Mouse (Mus musculus) midbrain, embryonic 11.5 days (tissue): ENCODE results near the gene Trappc1. TPM values are rescaled to one million over a fixed set of nuclear protein-coding genes. Genes with fewer than 3 reads are reported as not detected.
A peak's percentile ranks its signal among the peaks of the same experiment; 100 is the strongest.

Source experiments
- ATAC-seq: fragments of 200-750 bp; cut with Nextera tagmentation; 2 replicates; pipeline ENCODE4 v1.8.0; 2017; ENCODE audit warnings: moderate TSS enrichment, moderate library complexity; ENCODE audit not compliant: low FRiP score
- DNase-seq: peaks from one replicate; pipeline ENCODE4 v3.0.0; 2015; ENCODE audit warnings: low spot score; ENCODE audit errors: missing footprints
- H3K27ac ChIP-seq: fragments of 300-500 bp; sonication (generic); 2 replicates; pipeline ENCODE4 v1.5.1; 2014; ENCODE audit warnings: low read depth, low read length
- H3K27me3 ChIP-seq: fragments of 300-500 bp; sonication (generic); 2 replicates; pipeline ENCODE4 v1.6.1; 2014; ENCODE audit warnings: mild to moderate bottlenecking, low read length, moderate library complexity, mixed read lengths; ENCODE audit not compliant: control insufficient read depth, insufficient read depth
- H3K36me3 ChIP-seq: fragments of 300-500 bp; sonication (generic); 2 replicates; pipeline ENCODE4 v1.6.1; 2014; ENCODE audit warnings: mild to moderate bottlenecking, low read length, moderate library complexity, mixed read lengths; ENCODE audit not compliant: control insufficient read depth, insufficient read depth
- H3K4me1 ChIP-seq: fragments of 300-500 bp; sonication (generic); 2 replicates; pipeline ENCODE4 v1.6.1; 2014; ENCODE audit warnings: low read length; ENCODE audit not compliant: control insufficient read depth, insufficient read depth
- H3K4me2 ChIP-seq: fragments of 300-500 bp; sonication (generic); 2 replicates; pipeline ENCODE4 v1.6.1; 2014; ENCODE audit warnings: mild to moderate bottlenecking, moderate library complexity
- H3K4me3 ChIP-seq: fragments of 300-500 bp; sonication (generic); 2 replicates; pipeline ENCODE4 v1.5.1; 2014; ENCODE audit warnings: low read depth, low read length
- H3K9ac ChIP-seq: fragments of 300-500 bp; sonication (generic); 2 replicates; pipeline ENCODE4 v1.6.1; 2014; ENCODE audit warnings: low read length
- H3K9me3 ChIP-seq: fragments of 300-500 bp; sonication (generic); 2 replicates; pipeline ENCODE4 v1.6.1; 2016; ENCODE audit warnings: low read length; ENCODE audit not compliant: control insufficient read depth
- WGBS: fragments of 180-500 bp; shearing (Covaris S2); extraction: QIAGEN DNeasy Blood & Tissue Kit; methylation state at CpG from one replicate; pipeline ENCODE4 v1.1.7; 2014; 5-methylcytosine and 5-hydroxymethylcytosine counted together
- polyA plus RNA-seq: library from polyadenylated mRNA; unstranded; fragments of >200 nt; fragmentation: Nextera tagmentation; extraction: Ambion mirVana; gene quantifications from 2 replicates; pipeline ENCODE4 v1.2.1, GENCODE M21; 2014

Trappc1 gene
- polyA plus RNA-seq, 1 experiment from 2014 or later, result 205 TPM

DNA sequence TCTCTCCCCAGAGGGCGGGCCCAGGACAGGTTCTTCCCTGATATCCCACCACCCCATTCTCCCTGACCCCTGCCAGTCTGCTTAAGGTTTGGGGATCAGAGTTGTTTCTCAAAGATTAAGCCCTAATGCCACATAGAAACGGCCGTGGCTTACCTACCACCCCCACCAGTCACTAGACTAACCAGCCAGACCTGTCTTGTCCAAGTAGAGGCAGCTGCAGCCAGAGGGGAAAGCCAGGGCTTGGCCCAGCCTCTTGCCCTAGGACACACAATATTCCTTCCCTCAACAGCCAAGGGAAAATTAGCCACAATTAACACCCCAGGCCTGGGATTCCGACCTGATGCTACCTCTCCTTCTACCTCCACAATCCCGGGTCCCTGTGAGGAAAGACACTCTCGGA, 41.9 kb downstream of the Trappc1 start:
- 27% methylated on average over 6 of the region's 6 CpGs for WGBS
- Histone ChIP-seq H3K9me3 (no peaks in the 10 kb centered on the region), H3K36me3 (peaks cover 3% of the 10 kb centered on the region; the same call in 1 of the 2 replicates), H3K27me3 (no peaks in the 10 kb centered on the region), H3K4me2 (peak overlapping the region; percentile 94), H3K4me3 (peak overlapping the region; percentile 97), H3K9ac (peak overlapping the region; percentile 50), H3K27ac (peak overlapping the region; percentile 99; the same call in 1 of the 2 replicates), H3K4me1 (peaks cover 39% of the 10 kb centered on the region)
- ATAC-seq, result 0 out of 2 replicates have a peak, but pooled peaks have one; percentile 1
- DNase-seq, result peak; percentile 92

DNA sequence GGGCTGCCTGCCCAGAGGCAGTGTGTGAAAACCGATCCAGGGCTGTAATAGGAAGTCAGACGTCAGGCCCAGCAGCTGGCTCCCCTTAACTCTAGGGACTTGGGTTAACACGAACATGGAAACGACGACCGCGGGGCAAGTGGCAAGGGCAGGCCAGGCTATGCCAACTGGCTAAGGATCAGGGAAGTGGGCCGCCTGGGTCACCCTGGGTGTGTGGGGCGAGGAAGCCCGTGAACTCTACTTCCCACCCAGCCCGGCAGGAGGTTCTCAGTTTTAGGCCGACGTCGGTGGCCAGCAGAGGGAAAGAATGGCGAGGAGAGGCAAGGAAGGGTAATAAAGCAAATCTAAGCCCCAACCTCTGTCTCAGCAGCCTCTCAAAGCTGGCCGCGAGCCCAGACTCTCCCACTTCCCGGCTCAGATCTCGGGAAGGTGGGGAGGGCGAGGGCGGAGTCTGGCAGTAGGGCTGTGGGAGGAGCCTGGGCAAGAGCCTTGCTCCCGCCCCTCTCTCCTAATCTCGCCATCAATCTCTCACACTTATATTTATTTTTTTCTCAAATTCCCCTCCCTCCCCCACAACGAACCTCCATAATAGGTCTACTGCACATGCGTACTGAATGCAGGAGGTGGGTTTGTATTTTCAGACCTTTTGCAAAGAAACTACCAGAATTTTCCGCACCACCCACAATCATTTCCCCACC, 42.5 kb downstream of the Trappc1 start:
- Histone ChIP-seq H3K9ac (peak overlapping the region; percentile 99), H3K9me3 (no peaks in the 10 kb centered on the region), H3K4me1 (peaks cover 45% of the 10 kb centered on the region), H3K27ac (peak overlapping the region; percentile 99), H3K27me3 (no peaks in the 10 kb centered on the region), H3K4me3 (peak overlapping the region; percentile 97), H3K4me2 (peak overlapping the region; percentile 94), H3K36me3 (no peaks in the 10 kb centered on the region; the same call in 1 of the 2 replicates)
- DNase-seq, result peak; percentile 97
- 1% methylated on average over 26 of the region's 26 CpGs for WGBS
- ATAC-seq, result peak; percentile 83

DNA sequence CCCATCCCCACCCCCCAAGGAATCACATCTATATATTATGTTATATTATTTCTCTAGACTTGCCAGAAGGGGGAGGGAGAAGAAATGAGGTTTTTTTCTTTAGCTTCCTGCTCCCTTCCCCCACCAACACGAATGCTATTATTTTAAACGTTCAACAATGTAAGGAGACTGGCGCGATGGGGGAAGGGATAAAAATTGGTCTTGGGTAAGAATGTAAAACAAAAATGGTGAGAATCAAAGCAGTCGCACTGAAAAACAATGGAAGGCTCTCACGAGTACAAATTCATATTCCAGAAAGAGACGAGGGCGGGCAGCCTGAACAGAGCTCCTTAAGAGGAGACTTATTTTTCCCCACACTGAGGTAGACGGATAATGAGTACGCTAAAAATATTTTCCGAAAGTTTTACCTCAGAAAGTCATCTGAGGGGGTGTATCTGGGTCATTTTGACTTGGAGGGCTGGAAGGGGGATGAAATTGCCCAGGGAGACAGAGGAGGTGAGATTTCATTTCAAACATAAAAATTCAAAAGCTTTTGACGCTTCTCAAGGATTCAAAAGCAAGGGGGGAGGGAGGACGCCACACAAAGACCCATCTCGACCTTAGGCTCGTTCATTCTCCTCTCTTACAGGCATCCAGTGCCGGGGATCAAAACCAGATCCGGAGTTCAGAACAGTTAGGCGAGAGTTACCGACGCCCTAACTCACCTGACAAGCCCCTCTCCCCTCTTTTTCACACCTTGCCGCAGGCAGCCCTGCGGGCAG, 43.3 kb downstream of the Trappc1 start:
- WGBS, result under 1% methylated on average over 22 of the region's 22 CpGs
- Histone ChIP-seq H3K27ac (peak overlapping the region; percentile 99), H3K27me3 (no peaks in the 10 kb centered on the region), H3K9me3 (no peaks in the 10 kb centered on the region), H3K4me2 (peak overlapping the region; percentile 94), H3K4me3 (peak overlapping the region; percentile 97), H3K36me3 (no peaks in the 10 kb centered on the region; the same call in 1 of the 2 replicates), H3K4me1 (peaks cover 50% of the 10 kb centered on the region), H3K9ac (peak overlapping the region; percentile 99)
- DNase-seq (peak; percentile 96), ATAC-seq (no peak)

GRCm38 (mm10) chr11:69367616-69368355, 44.0 kb downstream of the Trappc1 start:
- peak; percentile 59 for ATAC-seq
- under 1% methylated on average over 22 of the region's 22 CpGs for WGBS

GRCm38 (mm10) chr11:69368356-69369214, 44.8 kb downstream of the Trappc1 start:
- DNase-seq (peak; percentile 95), ATAC-seq (peak; percentile 61)
- Histone ChIP-seq H3K4me1 (peaks cover 50% of the 10 kb centered on the region), H3K36me3 (no peaks in the 10 kb centered on the region; the same call in 1 of the 2 replicates), H3K9ac (peak overlapping the region; percentile 99), H3K27me3 (no peaks in the 10 kb centered on the region), H3K4me3 (peak overlapping the region; percentile 97), H3K27ac (peak overlapping the region; percentile 99), H3K9me3 (no peaks in the 10 kb centered on the region; the same call in 1 of the 2 replicates), H3K4me2 (peak overlapping the region; percentile 94)
- under 1% methylated on average over 48 of the region's 106 CpGs for WGBS

More at GRCm38 (mm10) chr11:69367616-69368355, 44.0 kb downstream of the Trappc1 start:
- Histone ChIP-seq H3K9ac (peak overlapping the region; percentile 99), H3K4me1 (peaks cover 50% of the 10 kb centered on the region), H3K4me2 (peak overlapping the region; percentile 94), H3K4me3 (peak overlapping the region; percentile 97), H3K27me3 (no peaks in the 10 kb centered on the region), H3K9me3 (no peaks in the 10 kb centered on the region; the same call in 1 of the 2 replicates), H3K27ac (peak overlapping the region; percentile 99), H3K36me3 (no peaks in the 10 kb centered on the region; the same call in 1 of the 2 replicates)
- DNase-seq, result peak; percentile 97

DNA sequence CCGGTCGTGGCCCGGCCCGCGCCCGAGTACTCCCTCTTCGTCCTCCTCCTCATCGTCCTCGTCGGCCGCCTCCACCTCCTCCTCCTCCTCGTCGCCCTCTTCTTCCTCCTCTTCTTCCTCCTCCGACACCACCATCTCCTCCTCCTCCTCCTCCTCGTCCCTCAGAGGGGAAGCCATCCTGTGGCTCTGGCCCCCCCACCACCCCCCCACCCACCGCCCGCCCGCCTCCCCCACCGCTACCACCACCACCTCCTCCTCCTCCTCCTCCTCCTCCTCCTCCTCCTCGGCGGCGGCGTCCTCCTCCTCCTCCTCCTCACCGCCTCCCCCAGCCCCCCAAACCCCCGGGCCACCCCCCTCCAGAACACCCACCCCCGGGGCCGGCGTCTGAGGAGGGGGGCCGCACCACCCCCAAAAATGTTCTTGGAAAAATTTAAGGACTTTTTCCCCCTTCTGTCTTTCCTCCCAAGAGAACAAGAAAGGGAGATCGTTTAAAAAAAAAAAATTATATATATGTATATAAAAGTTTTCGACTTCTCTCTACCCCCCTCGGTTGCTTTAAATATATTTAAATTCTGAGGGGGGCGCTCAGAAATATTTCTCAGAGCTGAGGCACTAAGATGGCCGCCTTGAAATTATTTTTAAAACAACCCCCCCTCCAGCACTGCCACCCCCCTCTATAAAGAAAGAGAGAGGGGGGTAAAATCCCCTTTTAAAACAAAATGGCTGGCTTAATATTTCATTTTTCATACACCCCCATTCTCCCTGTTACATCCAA, 45.6 kb downstream of the Trappc1 start, which contains the start of gene Chd3:
TSS of gene Chd3 (minus strand) at position 192 of the 775 bp plus-strand sequence.
- no peak for ATAC-seq
- H3K27me3 ChIP-seq, result no peaks in the 10 kb centered on the region
- 4% methylated on average over 15 of the region's 34 CpGs for WGBS
- no peaks in the 10 kb centered on the region; the same call in 1 of the 2 replicates for H3K36me3 ChIP-seq
- peak; percentile 95 for DNase-seq
- no peaks in the 10 kb centered on the region; the same call in 1 of the 2 replicates for H3K9me3 ChIP-seq
- peak within 1 kb of the TSS; percentile 99 for H3K27ac ChIP-seq
- H3K4me2 ChIP-seq, result peak within 1 kb of the TSS; percentile 94
- peak within 1 kb of the TSS; percentile 97 for H3K4me3 ChIP-seq
- peaks cover 47% of the 10 kb centered on the region for H3K4me1 ChIP-seq
- peak within 1 kb of the TSS; percentile 99 for H3K9ac ChIP-seq

DNA sequence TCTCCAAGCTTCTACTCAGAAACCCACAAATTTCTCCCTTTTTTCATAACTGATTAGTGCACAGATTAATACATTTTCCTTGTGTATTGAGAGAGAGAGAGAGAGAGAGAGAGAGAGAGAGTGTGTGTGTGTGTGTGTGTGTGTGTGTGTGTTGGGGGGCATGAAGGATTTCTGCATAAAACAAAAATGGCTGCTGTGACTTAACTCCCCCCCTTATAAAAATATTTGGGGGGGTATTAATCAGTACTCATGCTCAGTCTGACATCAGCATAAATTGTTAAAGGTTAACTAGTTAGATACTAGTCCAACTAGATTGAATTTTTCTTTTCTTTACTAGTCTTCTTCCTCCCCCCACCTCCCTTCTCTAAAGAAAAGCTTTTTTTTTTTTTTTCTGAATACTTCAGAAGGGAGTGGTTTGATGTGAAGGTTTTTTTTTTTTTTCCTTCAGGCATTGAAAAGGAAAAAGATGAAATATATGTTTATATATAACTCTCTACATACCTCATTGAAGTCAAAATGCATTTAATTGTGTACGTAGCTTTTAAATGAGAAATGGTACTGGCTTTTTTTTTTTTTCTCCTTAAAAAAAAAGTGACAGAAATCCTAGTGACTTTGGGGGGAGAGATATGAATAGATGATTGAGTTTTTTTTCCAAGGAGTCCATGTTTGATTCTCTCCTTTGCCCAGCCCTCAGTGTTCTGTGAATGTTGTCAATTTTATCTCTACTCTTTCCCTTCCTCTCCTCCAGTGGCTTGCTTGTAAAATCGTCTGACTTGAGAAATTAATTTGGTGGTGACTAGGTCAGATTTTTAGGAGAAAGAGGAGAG, 46.4 kb downstream of the Trappc1 start:
- DNase-seq, result peak; percentile 89

More for the DNA sequence above, 46.4 kb downstream of the Trappc1 start:
- Histone ChIP-seq H3K9me3 (no peaks in the 10 kb centered on the region; the same call in 1 of the 2 replicates), H3K36me3 (no peaks in the 10 kb centered on the region), H3K4me1 (peaks cover 39% of the 10 kb centered on the region), H3K27me3 (no peaks in the 10 kb centered on the region), H3K9ac (peak overlapping the region; percentile 99), H3K27ac (peak overlapping the region; percentile 99), H3K4me2 (peak overlapping the region; percentile 94), H3K4me3 (peak overlapping the region; percentile 97)
- 32% methylated on average over 2 of the region's 2 CpGs for WGBS
- no peak for ATAC-seq
